Mouse (Mus musculus): ENCODE measurements around the gene Kctd6.

GRCm38 (mm10) chr14:8190556-8190955 lies 23.4 kb upstream of the Kctd6 start:
- TF ChIP-seq CTCF (IDR thresholded peaks at IDR 0.05; ENCODE audit: insufficient read depth, low read depth, low read length) (no peak), POLR2A (IDR thresholded peaks at IDR 0.05; ENCODE audit: insufficient read depth, low read depth, low read length) (no peak)
